Mouse (Mus musculus): ENCODE data around the gene Sdccag8. TPM values are rescaled to one million over a fixed set of nuclear protein-coding genes. Genes with fewer than 3 reads are reported as not detected.

The Sdccag8 gene
- polyA plus RNA-seq, 1 experiment from 2014 or later, result 12.1 TPM

DNA sequence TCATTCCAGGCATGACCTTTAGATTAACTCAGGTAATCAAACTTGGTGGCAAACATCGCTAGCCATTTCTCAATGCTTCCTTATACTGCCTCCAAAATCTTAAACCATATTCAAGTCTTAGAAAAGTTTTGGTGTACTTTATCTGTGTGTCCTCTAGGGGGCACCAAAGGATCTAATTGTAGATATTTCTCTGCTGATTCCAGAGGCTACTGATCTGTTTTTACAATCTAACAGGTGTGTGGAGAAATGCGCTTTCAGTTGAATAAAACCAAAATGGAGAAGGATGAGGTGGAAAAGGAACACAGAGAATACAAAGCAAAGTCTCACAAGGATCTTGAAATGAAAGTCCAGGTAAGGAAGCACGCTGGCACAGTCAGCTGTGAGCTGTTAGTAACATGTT, 63.3 kb downstream of the Sdccag8 start:
- Histone ChIP-seq H3K9me3 (ENCODE audit: control insufficient read depth, low read length) (no peaks in the 10 kb centered on the region), H3K9ac (ENCODE audit: low read length) (no peak overlapping the region), H3K27me3 (ENCODE audit: control insufficient read depth, insufficient read depth, low read length) (no peaks in the 10 kb centered on the region), H3K36me3 (ENCODE audit: control insufficient read depth, insufficient read depth, low read length) (0 out of 2 replicates have a peak, but pooled peaks cover 3% of the 10 kb centered on the region), H3K4me3 (ENCODE audit: control insufficient read depth in 1 of 2, insufficient read depth in 1 of 2, low read depth in 1 of 2, low read length in 2 of 2) (no peak overlapping the region), H3K4me1 (ENCODE audit: control insufficient read depth in 2 of 2, insufficient read depth in 2 of 2, low read length in 2 of 2) (no peaks in the 10 kb centered on the region), H3K4me2 (ENCODE audit: low read length) (no peak overlapping the region), H3K27ac (replicated peaks in 1 of 2; ENCODE audit: control insufficient read depth in 1 of 2, insufficient read depth in 1 of 2, low read depth in 2 of 2, low read length in 2 of 2) (no peak overlapping the region)
- ATAC-seq (ENCODE audit: insufficient number of reproducible peaks, insufficient read depth, low FRiP score, low read depth), result no peak
- 40% methylated on average over 3 of the region's 3 CpGs for WGBS

DNA sequence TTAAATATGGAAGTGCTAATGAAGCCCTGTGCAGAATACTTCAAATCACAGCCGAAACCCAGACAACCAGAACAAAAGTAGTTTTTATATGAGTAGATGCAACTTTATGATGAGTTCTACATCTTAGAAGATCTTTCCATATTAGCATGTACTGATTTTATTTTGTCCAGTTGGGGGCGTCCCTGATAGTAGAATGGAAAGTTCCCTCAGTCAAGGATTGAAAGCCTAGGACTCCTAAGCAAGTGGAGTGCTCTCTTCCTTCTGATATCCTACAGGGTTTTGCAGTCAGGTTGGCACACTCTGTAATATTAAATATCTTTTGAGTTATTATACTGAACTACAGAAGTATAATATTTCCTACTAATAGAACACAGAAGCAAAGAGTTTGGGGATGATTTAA, 64.5 kb downstream of the Sdccag8 start:
- ATAC-seq (ENCODE audit: insufficient number of reproducible peaks, insufficient read depth, low FRiP score, low read depth), result no peak
- H3K9me3 ChIP-seq (ENCODE audit: control insufficient read depth, low read length), result no peaks in the 10 kb centered on the region
- no peak overlapping the region for H3K4me2 ChIP-seq (ENCODE audit: low read length)
- WGBS, result 58% methylated on average over 2 of the region's 2 CpGs
- H3K27ac ChIP-seq (replicated peaks in 1 of 2; ENCODE audit: control insufficient read depth in 1 of 2, insufficient read depth in 1 of 2, low read depth in 2 of 2, low read length in 2 of 2), result no peak overlapping the region
- H3K36me3 ChIP-seq (ENCODE audit: control insufficient read depth, insufficient read depth, low read length), result 0 out of 2 replicates have a peak, but pooled peaks cover 3% of the 10 kb centered on the region
- H3K4me3 ChIP-seq (ENCODE audit: control insufficient read depth in 1 of 2, insufficient read depth in 1 of 2, low read depth in 1 of 2, low read length in 2 of 2), result no peak overlapping the region
- no peak overlapping the region for H3K9ac ChIP-seq (ENCODE audit: low read length)
- H3K4me1 ChIP-seq (ENCODE audit: control insufficient read depth in 2 of 2, insufficient read depth in 2 of 2, low read length in 2 of 2), result no peaks in the 10 kb centered on the region
- no peaks in the 10 kb centered on the region for H3K27me3 ChIP-seq (ENCODE audit: control insufficient read depth, insufficient read depth, low read length)

DNA sequence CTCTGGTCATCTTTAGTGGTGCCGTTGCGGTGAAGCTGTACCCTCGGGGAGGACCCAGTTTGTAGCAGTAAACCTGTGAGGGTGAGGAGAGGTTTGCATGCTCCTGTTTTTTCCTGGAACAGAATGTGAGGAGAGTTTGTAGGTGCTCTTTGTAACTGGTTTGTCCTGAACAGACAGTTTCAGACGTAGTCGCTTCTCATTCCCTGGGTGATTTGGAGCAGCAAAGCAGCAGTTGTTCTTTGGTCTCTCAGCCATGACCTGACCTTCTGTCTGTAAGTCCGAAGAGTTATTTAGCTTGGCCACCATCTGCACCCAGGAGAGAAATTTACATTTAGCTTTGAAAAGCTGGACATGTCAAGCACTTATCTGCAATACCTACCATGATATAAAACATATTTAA, 65.2 kb downstream of the Sdccag8 start:
- Histone ChIP-seq H3K4me1 (ENCODE audit: control insufficient read depth in 2 of 2, insufficient read depth in 2 of 2, low read length in 2 of 2) (no peaks in the 10 kb centered on the region), H3K36me3 (ENCODE audit: control insufficient read depth, insufficient read depth, low read length) (0 out of 2 replicates have a peak, but pooled peaks cover 3% of the 10 kb centered on the region), H3K27ac (replicated peaks in 1 of 2; ENCODE audit: control insufficient read depth in 1 of 2, insufficient read depth in 1 of 2, low read depth in 2 of 2, low read length in 2 of 2) (no peak overlapping the region), H3K9me3 (ENCODE audit: control insufficient read depth, low read length) (no peaks in the 10 kb centered on the region), H3K4me2 (ENCODE audit: low read length) (no peak overlapping the region), H3K27me3 (ENCODE audit: control insufficient read depth, insufficient read depth, low read length) (no peaks in the 10 kb centered on the region), H3K9ac (ENCODE audit: low read length) (no peak overlapping the region), H3K4me3 (ENCODE audit: control insufficient read depth in 1 of 2, insufficient read depth in 1 of 2, low read depth in 1 of 2, low read length in 2 of 2) (no peak overlapping the region)
- WGBS, result 81% methylated on average over 6 of the region's 6 CpGs
- no peak for ATAC-seq (ENCODE audit: insufficient number of reproducible peaks, insufficient read depth, low FRiP score, low read depth)

DNA sequence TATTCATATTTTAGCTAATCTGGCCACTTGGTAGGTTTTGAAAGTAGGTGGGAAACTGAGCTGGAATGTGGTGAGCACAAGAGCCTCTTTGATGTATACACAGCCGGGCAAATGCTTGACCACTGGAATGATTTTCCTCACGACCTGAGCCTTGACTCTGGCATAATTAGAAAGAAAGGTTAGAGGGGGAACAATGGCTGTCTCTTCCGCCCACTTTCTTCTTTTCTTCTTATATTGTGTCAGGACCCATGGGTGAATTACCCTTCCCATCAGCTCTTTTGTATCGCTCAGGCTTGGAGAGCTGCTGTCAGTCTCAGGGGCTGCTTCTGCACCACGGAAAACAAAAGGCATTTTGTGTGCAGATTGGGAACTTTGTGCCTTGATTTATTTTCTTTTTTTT, 65.6 kb downstream of the Sdccag8 start:
- H3K4me1 ChIP-seq (ENCODE audit: control insufficient read depth in 2 of 2, insufficient read depth in 2 of 2, low read length in 2 of 2), result peaks cover under 1 to 5% of the 10 kb centered on the region in 2 experiments; a peak in 2 of 4 replicates
- H3K27ac ChIP-seq (replicated peaks in 1 of 2; ENCODE audit: control insufficient read depth in 1 of 2, insufficient read depth in 1 of 2, low read depth in 2 of 2, low read length in 2 of 2), result no peak overlapping the region
- no peak overlapping the region for H3K4me2 ChIP-seq (ENCODE audit: low read length)
- no peak overlapping the region for H3K9ac ChIP-seq (ENCODE audit: low read length)
- no peaks in the 10 kb centered on the region for H3K27me3 ChIP-seq (ENCODE audit: control insufficient read depth, insufficient read depth, low read length)
- no peak for ATAC-seq (ENCODE audit: insufficient number of reproducible peaks, insufficient read depth, low FRiP score, low read depth)
- 56% methylated on average over 5 of the region's 5 CpGs for WGBS
- no peaks in the 10 kb centered on the region for H3K9me3 ChIP-seq (ENCODE audit: control insufficient read depth, low read length)
- H3K4me3 ChIP-seq (ENCODE audit: control insufficient read depth in 1 of 2, insufficient read depth in 1 of 2, low read depth in 1 of 2, low read length in 2 of 2), result no peak overlapping the region
- H3K36me3 ChIP-seq (ENCODE audit: control insufficient read depth, insufficient read depth, low read length), result 0 out of 2 replicates have a peak, but pooled peaks cover 3% of the 10 kb centered on the region

DNA sequence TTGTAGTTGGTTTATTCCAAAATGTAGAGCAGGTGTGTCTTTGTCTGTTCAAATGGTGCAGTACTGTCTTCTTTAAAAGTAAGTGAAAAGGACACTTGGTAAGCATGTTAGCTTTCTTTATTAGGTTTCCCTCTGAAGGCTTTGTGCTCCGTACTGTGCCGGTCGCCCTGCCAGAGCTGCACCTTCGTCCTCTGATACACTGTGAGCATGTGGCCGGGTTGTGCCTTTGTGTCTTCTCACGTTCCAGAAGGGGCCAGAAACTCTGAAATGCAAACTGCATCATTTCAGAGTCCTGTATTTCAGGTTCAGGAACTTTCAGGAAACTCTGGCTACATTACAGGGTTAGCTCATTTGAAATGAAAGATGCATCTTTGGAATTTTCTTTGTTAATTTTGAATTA, 66.5 kb downstream of the Sdccag8 start:
- Histone ChIP-seq H3K4me2 (ENCODE audit: low read length) (no peak overlapping the region), H3K9me3 (ENCODE audit: control insufficient read depth, low read length) (no peaks in the 10 kb centered on the region), H3K27ac (replicated peaks in 1 of 2; ENCODE audit: control insufficient read depth in 1 of 2, insufficient read depth in 1 of 2, low read depth in 2 of 2, low read length in 2 of 2) (no peak overlapping the region), H3K36me3 (ENCODE audit: control insufficient read depth, insufficient read depth, low read length) (0 out of 2 replicates have a peak, but pooled peaks cover 3% of the 10 kb centered on the region), H3K4me3 (ENCODE audit: control insufficient read depth in 1 of 2, insufficient read depth in 1 of 2, low read depth in 1 of 2, low read length in 2 of 2) (no peak overlapping the region), H3K9ac (ENCODE audit: low read length) (no peak overlapping the region), H3K4me1 (ENCODE audit: control insufficient read depth in 2 of 2, insufficient read depth in 2 of 2, low read length in 2 of 2) (peaks cover 5 to 7% of the 10 kb centered on the region in 2 experiments; a peak in 2 of 4 replicates), H3K27me3 (ENCODE audit: control insufficient read depth, insufficient read depth, low read length) (no peaks in the 10 kb centered on the region)
- ATAC-seq (ENCODE audit: insufficient number of reproducible peaks, insufficient read depth, low FRiP score, low read depth), result no peak
- WGBS, result 78% methylated on average over 6 of the region's 6 CpGs

DNA sequence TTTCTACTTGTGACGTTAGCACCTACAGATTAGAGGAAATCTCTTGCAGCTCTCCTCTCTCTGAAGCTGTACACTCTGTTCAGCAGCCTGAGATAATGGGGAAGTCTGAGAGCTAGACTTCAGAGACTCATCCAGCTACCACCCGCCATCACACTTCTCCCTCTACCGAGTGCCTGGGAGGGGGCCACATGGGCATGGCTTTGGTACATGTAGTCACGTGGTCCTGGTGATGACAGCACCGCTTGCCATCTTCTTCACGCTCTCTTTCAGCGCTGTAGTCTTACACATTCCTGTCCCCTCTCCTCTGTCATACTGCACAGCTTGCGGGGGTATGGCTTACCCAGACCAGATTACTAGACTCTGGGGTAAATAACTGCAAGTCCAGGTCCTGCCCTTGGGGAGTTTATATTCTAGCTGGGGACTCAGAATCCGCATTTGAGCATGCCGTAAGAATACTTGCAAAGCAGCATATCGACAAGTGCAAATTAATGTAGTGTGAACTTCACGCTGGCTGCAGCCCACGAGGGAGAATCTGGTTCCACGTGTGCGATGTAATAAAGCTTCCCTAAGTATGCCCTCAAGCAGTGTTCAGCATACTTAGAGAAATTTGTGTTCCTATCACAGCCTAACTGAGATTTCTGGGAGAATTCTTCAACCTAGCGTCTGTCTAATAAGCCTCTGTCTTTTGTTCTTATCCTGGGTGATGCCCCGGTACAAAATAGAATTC, 70.9 kb downstream of the Sdccag8 start:
- H3K4me3 ChIP-seq (ENCODE audit: control insufficient read depth in 1 of 2, insufficient read depth in 1 of 2, low read depth in 1 of 2, low read length in 2 of 2), result no peak overlapping the region
- H3K9ac ChIP-seq (ENCODE audit: low read length), result no peak overlapping the region
- 49% methylated on average over 17 of the region's 17 CpGs for WGBS
- 0 out of 2 replicates have a peak overlapping the region, but pooled peaks have one; percentile 3 for H3K4me2 ChIP-seq (ENCODE audit: low read length)
- no peaks in the 10 kb centered on the region for H3K9me3 ChIP-seq (ENCODE audit: control insufficient read depth, low read length)
- peaks cover 5 to 8% of the 10 kb centered on the region in 2 experiments; a peak in 2 of 4 replicates for H3K4me1 ChIP-seq (ENCODE audit: control insufficient read depth in 2 of 2, insufficient read depth in 2 of 2, low read length in 2 of 2)
- no peaks in the 10 kb centered on the region for H3K36me3 ChIP-seq (ENCODE audit: control insufficient read depth, insufficient read depth, low read length)
- no peaks in the 10 kb centered on the region for H3K27me3 ChIP-seq (ENCODE audit: control insufficient read depth, insufficient read depth, low read length)
- ATAC-seq (ENCODE audit: insufficient number of reproducible peaks, insufficient read depth, low FRiP score, low read depth), result peak; percentile 54; the same call in 1 of the 2 replicates
- H3K27ac ChIP-seq (replicated peaks in 1 of 2; ENCODE audit: control insufficient read depth in 1 of 2, insufficient read depth in 1 of 2, low read depth in 2 of 2, low read length in 2 of 2), result 0 out of 4 replicates have a peak overlapping the region, but pooled peaks of 1 of the 2 experiments have one; percentile 12

DNA sequence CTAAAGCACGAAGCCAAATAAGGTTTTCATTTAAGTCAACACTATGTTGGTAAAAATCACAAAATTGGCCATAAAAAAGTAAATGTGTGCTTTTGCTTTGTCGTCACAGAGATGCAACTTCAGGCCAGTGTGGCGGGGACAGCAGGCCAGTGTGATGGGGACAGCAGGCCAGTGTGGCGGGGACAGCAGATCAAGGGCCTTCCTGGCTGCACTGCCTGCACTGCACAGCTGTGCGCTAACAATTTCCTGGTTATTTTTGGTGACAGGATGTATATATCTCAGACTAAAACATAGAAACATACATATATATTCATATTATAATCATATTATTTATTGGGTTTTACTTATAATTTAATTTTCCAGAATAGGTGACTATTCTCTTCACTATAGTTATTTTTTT, 71.5 kb downstream of the Sdccag8 start:
- Histone ChIP-seq H3K9me3 (ENCODE audit: control insufficient read depth, low read length) (no peaks in the 10 kb centered on the region), H3K9ac (ENCODE audit: low read length) (no peak overlapping the region), H3K27ac (replicated peaks in 1 of 2; ENCODE audit: control insufficient read depth in 1 of 2, insufficient read depth in 1 of 2, low read depth in 2 of 2, low read length in 2 of 2) (no peak overlapping the region), H3K4me3 (ENCODE audit: control insufficient read depth in 1 of 2, insufficient read depth in 1 of 2, low read depth in 1 of 2, low read length in 2 of 2) (no peak overlapping the region), H3K36me3 (ENCODE audit: control insufficient read depth, insufficient read depth, low read length) (no peaks in the 10 kb centered on the region), H3K4me2 (ENCODE audit: low read length) (no peak overlapping the region), H3K27me3 (ENCODE audit: control insufficient read depth, insufficient read depth, low read length) (no peaks in the 10 kb centered on the region), H3K4me1 (ENCODE audit: control insufficient read depth in 2 of 2, insufficient read depth in 2 of 2, low read length in 2 of 2) (peaks cover 5 to 8% of the 10 kb centered on the region in 2 experiments; a peak in 2 of 4 replicates)
- no peak for ATAC-seq (ENCODE audit: insufficient number of reproducible peaks, insufficient read depth, low FRiP score, low read depth)
- WGBS, result 88% methylated on average over 5 of the region's 5 CpGs
